ENCODE assay signal across 14 mouse cellular contexts in genomic region chr17:69421592-69421991, GRCm38 (mm10). TPM values are rescaled to one million over a fixed set of nuclear protein-coding genes. Genes with fewer than 3 reads are reported as not detected.
A peak's percentile ranks its signal among the peaks of the same experiment; 100 is the strongest.
DNase-seq lines count a peak whose midpoint lies in the region; ATAC-seq and TF ChIP-seq lines count a peak whose summit lies in the region.
"Had no signal": no experiment of that assay in that cellular context is flagged by ENCODE, and none has a peak within 500 bp of the region (broad histone marks: within the 10 kb centered on the region; RNA-seq: fewer than 3 reads in every experiment).

No protein-coding gene starts in this region.

- no peaks in the 10 kb centered on the region for H3K27me3 ChIP-seq in forebrain, embryonic 14.5 days (replicated peaks; ENCODE audit: control insufficient read depth, insufficient read depth, low read length)
- H3K27me3 ChIP-seq in forebrain, embryonic 16.5 days (replicated peaks; ENCODE audit: control insufficient read depth, insufficient read depth, low read length) = no peaks in the 10 kb centered on the region
- H3K27me3 ChIP-seq in G1E (ENCODE audit: insufficient read depth, low read length) = no peaks in the 10 kb centered on the region
- no peaks in the 10 kb centered on the region for H3K27me3 ChIP-seq in embryonic facial prominence, embryonic 14.5 days (replicated peaks; ENCODE audit: control insufficient read depth, insufficient read depth, low read length)
- no peaks in the 10 kb centered on the region for H3K27me3 ChIP-seq in liver, embryonic 12.5 days (replicated peaks)
- H3K27me3 ChIP-seq: embryonic facial prominence, embryonic 13.5 days; neural tube, embryonic 13.5 days had no signal

- DNase-seq in forebrain, embryonic 14.5 days (ENCODE audit: low spot score) = peak; percentile 90
- DNase-seq in 3134 (ENCODE audit: extremely low read depth, insufficient read length, low spot score) = peak; percentile 13
- no peak for DNase-seq in G1E (ENCODE audit: low spot score)
- DNase-seq in embryonic facial prominence, embryonic 14.5 days (ENCODE audit: low spot score) = peak; percentile 54
- no peak for DNase-seq in right cerebral cortex, postnatal 10 days (ENCODE audit: low spot score in 2 of 2)
- no peak for DNase-seq in layer of hippocampus, postnatal 25 days (ENCODE audit: extremely low spot score in 1 of 2, low spot score in 1 of 2)
- DNase-seq: gastrocnemius, adult 2 months; kidney, postnatal 4 days had no signal

- ATAC-seq in forebrain, embryonic 14.5 days = no peak
- no peak for ATAC-seq in forebrain, embryonic 16.5 days
- peak; percentile 18; the same call in 1 of the 2 replicates for ATAC-seq in G1E (ENCODE audit: extremely low read depth, insufficient number of reproducible peaks, low FRiP score, poor library complexity, severe bottlenecking)
- ATAC-seq in embryonic facial prominence, embryonic 14.5 days (ENCODE audit: low read depth) = no peak
- ATAC-seq in liver, embryonic 12.5 days = no peak
- ATAC-seq: Patski had no signal

- WGBS in forebrain, embryonic 14.5 days = 4% methylated on average over 1 of the region's 1 CpGs
- 2% methylated on average over 1 of the region's 1 CpGs for WGBS in forebrain, embryonic 16.5 days
- WGBS in embryonic facial prominence, embryonic 14.5 days = 8% methylated on average over 1 of the region's 1 CpGs
- 8% methylated on average over 1 of the region's 1 CpGs for WGBS in liver, embryonic 12.5 days (ENCODE audit: insufficient replicate concordance)

- TF ChIP-seq CTCF in G1E (IDR thresholded peaks at IDR 0.05; ENCODE audit: low read depth, low read length) = no peak

- peaks cover 3% of the 10 kb centered on the region; the same call in 1 of the 2 replicates for H3K4me1 ChIP-seq in forebrain, embryonic 14.5 days (ENCODE audit: control insufficient read depth, insufficient read depth, low read length)
- H3K4me1 ChIP-seq in forebrain, embryonic 16.5 days (replicated peaks; ENCODE audit: control insufficient read depth, insufficient read depth, low read length) = peaks cover 11% of the 10 kb centered on the region
- H3K4me1 ChIP-seq in G1E (ENCODE audit: insufficient read depth, low read depth, low read length) = peaks cover 17% of the 10 kb centered on the region
- 0 out of 2 replicates have a peak, but pooled peaks cover 7% of the 10 kb centered on the region for H3K4me1 ChIP-seq in embryonic facial prominence, embryonic 14.5 days (ENCODE audit: control insufficient read depth, insufficient read depth, low read length)
- H3K4me1 ChIP-seq in liver, embryonic 12.5 days = peaks cover 19% of the 10 kb centered on the region
- H3K4me1 ChIP-seq: embryonic facial prominence, embryonic 13.5 days had no signal

- no peaks in the 10 kb centered on the region for H3K36me3 ChIP-seq in forebrain, embryonic 14.5 days (ENCODE audit: control insufficient read depth, insufficient read depth, low read length)
- no peaks in the 10 kb centered on the region for H3K36me3 ChIP-seq in forebrain, embryonic 16.5 days (ENCODE audit: control insufficient read depth, insufficient read depth)
- peaks cover 13% of the 10 kb centered on the region for H3K36me3 ChIP-seq in G1E (replicated peaks)
- H3K36me3 ChIP-seq in embryonic facial prominence, embryonic 14.5 days (ENCODE audit: control insufficient read depth, insufficient read depth, low read length) = no peaks in the 10 kb centered on the region
- H3K36me3 ChIP-seq in liver, embryonic 12.5 days = 0 out of 2 replicates have a peak, but pooled peaks cover 2% of the 10 kb centered on the region
- H3K36me3 ChIP-seq: embryonic facial prominence, embryonic 13.5 days; neural tube, embryonic 13.5 days had no signal

- no peak overlapping the region for H3K27ac ChIP-seq in forebrain, embryonic 14.5 days (ENCODE audit: low read depth, low read length)
- no peak overlapping the region for H3K27ac ChIP-seq in forebrain, embryonic 16.5 days (ENCODE audit: low read length)
- no peak overlapping the region for H3K27ac ChIP-seq in embryonic facial prominence, embryonic 14.5 days (replicated peaks; ENCODE audit: low read depth, low read length)
- H3K27ac ChIP-seq in liver, embryonic 12.5 days = no peak overlapping the region
- H3K27ac ChIP-seq: embryonic facial prominence, embryonic 13.5 days; gastrocnemius, adult 2 months; neural tube, embryonic 13.5 days had no signal

- no peaks in the 10 kb centered on the region for H3K9me3 ChIP-seq in forebrain, embryonic 14.5 days (replicated peaks; ENCODE audit: control insufficient read depth, low read length)
- H3K9me3 ChIP-seq in forebrain, embryonic 16.5 days (ENCODE audit: control insufficient read depth, low read length) = no peaks in the 10 kb centered on the region
- no peaks in the 10 kb centered on the region for H3K9me3 ChIP-seq in G1E (replicated peaks)
- H3K9me3 ChIP-seq in embryonic facial prominence, embryonic 14.5 days (ENCODE audit: control insufficient read depth, low read length) = no peaks in the 10 kb centered on the region
- H3K9me3 ChIP-seq in liver, embryonic 12.5 days (replicated peaks) = no peaks in the 10 kb centered on the region
- H3K9me3 ChIP-seq: embryonic facial prominence, embryonic 13.5 days; neural tube, embryonic 13.5 days had no signal

- no peak overlapping the region for H3K9ac ChIP-seq in forebrain, embryonic 14.5 days (ENCODE audit: low read length)
- H3K9ac ChIP-seq in forebrain, embryonic 16.5 days (replicated peaks; ENCODE audit: low read depth, low read length) = no peak overlapping the region
- no peak overlapping the region for H3K9ac ChIP-seq in embryonic facial prominence, embryonic 14.5 days (ENCODE audit: low read depth, low read length)
- H3K9ac ChIP-seq in liver, embryonic 12.5 days = no peak overlapping the region
- H3K9ac ChIP-seq: embryonic facial prominence, embryonic 13.5 days; neural tube, embryonic 13.5 days had no signal

- H3K4me2 ChIP-seq in forebrain, embryonic 14.5 days (ENCODE audit: low read length) = no peak overlapping the region
- H3K4me2 ChIP-seq in forebrain, embryonic 16.5 days (ENCODE audit: low read length) = no peak overlapping the region
- H3K4me2 ChIP-seq in embryonic facial prominence, embryonic 14.5 days (ENCODE audit: low read depth, low read length) = no peak overlapping the region
- no peak overlapping the region for H3K4me2 ChIP-seq in liver, embryonic 12.5 days
- H3K4me2 ChIP-seq: embryonic facial prominence, embryonic 13.5 days; neural tube, embryonic 13.5 days had no signal

- no peak overlapping the region for H3K4me3 ChIP-seq in forebrain, embryonic 14.5 days (ENCODE audit: low read depth, low read length)
- no peak overlapping the region for H3K4me3 ChIP-seq in forebrain, embryonic 16.5 days (replicated peaks; ENCODE audit: low read length)
- H3K4me3 ChIP-seq in G1E (ENCODE audit: low read depth, low read length) = no peak overlapping the region
- H3K4me3 ChIP-seq in embryonic facial prominence, embryonic 14.5 days (ENCODE audit: low read depth, low read length) = no peak overlapping the region
- no peak overlapping the region for H3K4me3 ChIP-seq in liver, embryonic 12.5 days
- H3K4me3 ChIP-seq: embryonic facial prominence, embryonic 13.5 days; gastrocnemius, adult 2 months; neural tube, embryonic 13.5 days had no signal

RNA-seq across cellular contexts. Expression of gene Akain1, which starts 17.5 kb away (rescaled TPM):
- polyA plus RNA-seq in forebrain, embryonic 14.5 days (2014; fragmentation: Nextera tagmentation; extraction: Ambion mirVana) = 0.21 and 0.36 TPM in 2 replicates
- 0.24 and 0.43 TPM in 2 replicates for polyA plus RNA-seq in forebrain, embryonic 16.5 days (2015; fragmentation: Nextera tagmentation; extraction: Ambion mirVana)
- total RNA-seq in G1E (2014; fragmentation: Nextera tagmentation) = not detected in 2 replicates
- total RNA-seq in G1E (2017) = 0.12 and 0.16 TPM in 2 replicates
- not detected in 2 replicates for polyA plus RNA-seq in G1E (2012)
- polyA plus RNA-seq in embryonic facial prominence, embryonic 14.5 days (2014; fragmentation: Nextera tagmentation; extraction: Ambion mirVana) = not detected in 2 replicates
- 10 to 100 TPM; 12.1 to 15.2 TPM for total RNA-seq in layer of hippocampus, postnatal 25 days (2021)
- polyA plus RNA-seq in liver, embryonic 12.5 days (2016; fragmentation: Nextera tagmentation; extraction: Ambion mirVana) = not detected in 2 replicates
- total RNA-seq: gastrocnemius, adult 2 months had no signal
- polyA plus RNA-seq: embryonic facial prominence, embryonic 13.5 days; Patski; testis, adult 2 months had no signal

RNA-seq across cellular contexts. Expression of gene Zbtb14, which starts 38.7 kb away (rescaled TPM):
- polyA plus RNA-seq in forebrain, embryonic 14.5 days (2014; fragmentation: Nextera tagmentation; extraction: Ambion mirVana) = 29.0 and 29.6 TPM in 2 replicates
- polyA plus RNA-seq in forebrain, embryonic 16.5 days (2015; fragmentation: Nextera tagmentation; extraction: Ambion mirVana) = 35.1 and 40.0 TPM in 2 replicates
- total RNA-seq in G1E (2014; fragmentation: Nextera tagmentation) (27.4 TPM in 2 replicates), G1E (2017) (24.5 and 29.4 TPM in 2 replicates)
- 2.4 and 3.7 TPM in 2 replicates for polyA plus RNA-seq in G1E (2012)
- polyA plus RNA-seq in embryonic facial prominence, embryonic 14.5 days (2014; fragmentation: Nextera tagmentation; extraction: Ambion mirVana) = 15.2 and 19.2 TPM in 2 replicates
- 10 to 100 TPM; 21.2 to 21.3 TPM for total RNA-seq in layer of hippocampus, postnatal 25 days (2021)
- polyA plus RNA-seq in liver, embryonic 12.5 days (2016; fragmentation: Nextera tagmentation; extraction: Ambion mirVana) = 14.0 and 14.1 TPM in 2 replicates

Comparison
In these comparisons a context has a peak if more than half of its experiments do, and no peak if none do; other contexts are left out.
1. DNase-seq: peak in forebrain, embryonic 14.5 days (single experiment), 3134 (single experiment) and embryonic facial prominence, embryonic 14.5 days (single experiment); none in G1E (single experiment), right cerebral cortex, postnatal 10 days (0 of 2) and layer of hippocampus, postnatal 25 days (0 of 2).